Mouse (Mus musculus): ENCODE measurements around the gene Prune2.

Prune2 gene

GRCm38 (mm10) chr19:17256388-17256787, 300.5 kb downstream of the Prune2 start:
- no peak for DNase-seq (ENCODE audit: low spot score in 2 of 2)

DNA sequence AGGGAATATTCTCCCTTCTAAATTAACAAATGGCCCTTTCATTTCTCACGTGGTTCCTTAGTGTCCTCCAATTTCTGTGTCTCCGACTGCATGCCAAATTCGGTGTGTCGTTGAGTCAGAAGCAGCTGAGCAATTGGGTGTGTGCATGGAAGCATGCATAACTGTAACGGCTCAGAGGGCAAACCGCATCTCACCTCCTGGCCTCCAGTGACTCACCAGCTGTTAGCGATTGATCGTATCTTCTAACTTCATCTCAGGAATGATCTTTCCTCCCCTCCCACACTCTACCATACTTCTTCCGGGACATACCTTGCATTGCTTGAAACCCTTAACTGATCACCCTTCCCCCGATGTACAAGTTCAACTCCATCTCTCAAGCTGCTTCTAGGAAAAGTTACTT, 300.9 kb downstream of the Prune2 start:
- no peak for DNase-seq (ENCODE audit: low spot score in 2 of 2)

GRCm38 (mm10) chr19:17263181-17263580, 307.3 kb downstream of the Prune2 start:
- no peak for DNase-seq (ENCODE audit: low spot score in 2 of 2)

- no peak for DNase-seq (ENCODE audit: low spot score in 2 of 2)
Observed at GRCm38 (mm10) chr19:17263679-17264370, 307.9 kb downstream of the Prune2 start.

- DNase-seq (ENCODE audit: low spot score in 2 of 2), result peak in 1 of 2 experiments; percentile 3
Observed at GRCm38 (mm10) chr19:17264481-17265196, 308.7 kb downstream of the Prune2 start.

DNA sequence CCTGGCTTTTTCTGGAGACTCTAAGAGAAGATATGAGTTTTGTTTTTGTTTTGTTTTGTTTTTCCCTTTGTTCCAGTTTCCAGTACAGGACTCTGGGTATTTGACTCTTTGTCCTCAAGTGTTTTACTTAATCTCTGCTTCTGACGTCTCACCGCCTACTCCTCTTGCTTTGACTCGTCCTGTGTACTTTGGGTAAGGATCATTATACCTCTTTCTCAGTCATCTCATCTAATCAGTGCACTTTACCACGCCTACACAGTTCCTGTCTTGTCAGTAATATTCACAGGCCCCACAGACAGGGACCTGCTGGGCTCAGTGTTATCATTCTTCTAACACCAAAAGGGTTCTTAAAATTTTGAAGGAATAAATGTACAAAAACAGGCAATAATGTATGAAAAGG, 312.8 kb downstream of the Prune2 start:
- no peak for DNase-seq (ENCODE audit: low spot score in 2 of 2)

GRCm38 (mm10) chr19:17271179-17271622, 315.3 kb downstream of the Prune2 start:
- DNase-seq (ENCODE audit: low spot score in 2 of 2), result no peak

DNA sequence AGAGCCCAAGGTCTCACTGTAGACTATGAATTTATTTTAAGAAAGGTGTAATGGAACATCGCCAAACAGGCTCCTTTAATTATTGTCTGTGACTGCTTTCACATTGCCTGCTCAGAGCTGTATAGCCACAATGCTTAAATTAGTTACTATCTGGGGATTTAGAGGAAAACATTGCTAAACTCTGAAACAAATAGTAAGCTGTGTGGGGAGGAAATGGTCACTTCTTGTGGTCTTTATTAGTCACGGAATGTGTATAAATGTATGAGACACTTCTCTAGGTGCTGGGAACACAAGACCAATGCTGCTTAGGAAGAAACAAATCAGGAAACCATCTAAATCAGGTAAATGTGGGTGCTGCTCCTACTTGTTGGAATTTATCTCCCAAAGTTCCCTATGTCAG, 317.1 kb downstream of the Prune2 start:
- no peak for DNase-seq (ENCODE audit: low spot score in 2 of 2)
